Mouse (Mus musculus) layer of hippocampus, postnatal 36 days (tissue): ENCODE measurements at regions not wholly inside any gene's neighbourhood (a gene's known extent, or its start where the extent isn't known, plus 50 kb on each side); places are given as distances from the start of the nearest gene placed in this dataset.

Source experiments
- DNase-seq, 2 experiments: peaks; one replicate each; pipeline ENCODE4 v3.0.0; 2022

DNA sequence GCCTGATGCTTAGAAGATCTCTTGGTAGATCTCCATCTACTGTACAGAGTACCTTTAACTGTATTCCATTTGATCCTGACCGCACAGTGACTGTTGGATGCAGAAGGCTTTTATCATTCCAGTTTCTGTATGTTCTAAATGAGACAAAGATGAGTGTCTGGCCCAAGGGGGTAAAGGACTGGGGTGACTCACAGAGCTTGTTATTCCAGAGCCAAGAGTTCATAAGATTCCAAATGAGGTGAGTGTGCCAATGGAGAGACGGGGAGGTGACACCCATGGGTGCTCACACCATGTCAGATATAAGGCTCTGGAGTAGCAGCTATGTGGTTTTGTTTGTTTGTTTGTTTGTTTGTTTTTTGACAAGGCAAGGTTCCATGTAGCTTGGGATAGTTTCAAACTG, 54.8 kb upstream of the Lclat1 start:
- DNase-seq: no peak

DNA sequence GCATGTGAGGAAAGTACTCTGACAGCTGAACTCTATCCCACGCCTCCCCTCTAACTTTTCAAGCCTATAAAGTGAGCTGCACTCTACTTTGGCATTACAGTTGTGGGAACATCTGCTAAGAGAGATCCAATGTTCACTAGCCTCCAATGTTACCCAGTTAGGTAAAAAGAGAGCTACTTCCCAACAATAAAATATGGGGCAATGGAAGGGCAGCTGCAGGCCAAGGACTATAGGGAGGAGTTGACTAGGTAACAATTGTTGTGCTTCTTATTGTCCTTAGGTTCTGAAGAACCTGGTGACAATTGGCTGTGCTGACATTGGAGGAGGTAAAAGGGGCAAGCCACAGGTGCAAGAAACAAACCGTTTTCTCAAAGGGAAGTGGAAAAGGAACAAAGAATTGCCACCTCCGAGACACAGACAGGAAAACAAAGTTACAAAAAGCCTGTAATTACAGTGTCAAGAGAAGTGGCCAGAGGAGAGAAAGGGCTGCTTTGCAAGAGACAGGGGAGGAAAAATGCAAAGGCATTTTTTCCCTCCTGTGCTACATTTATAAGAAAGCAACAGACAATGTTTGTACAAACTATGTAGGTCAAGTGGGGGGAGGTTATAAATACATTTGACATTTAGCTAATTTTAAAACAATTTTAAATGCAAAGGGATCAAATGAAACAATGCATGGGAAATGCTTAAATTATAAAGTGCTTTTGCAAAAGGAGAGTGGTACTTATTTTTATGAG, 54.1 kb upstream of the Lclat1 start:
- no peak for DNase-seq

DNA sequence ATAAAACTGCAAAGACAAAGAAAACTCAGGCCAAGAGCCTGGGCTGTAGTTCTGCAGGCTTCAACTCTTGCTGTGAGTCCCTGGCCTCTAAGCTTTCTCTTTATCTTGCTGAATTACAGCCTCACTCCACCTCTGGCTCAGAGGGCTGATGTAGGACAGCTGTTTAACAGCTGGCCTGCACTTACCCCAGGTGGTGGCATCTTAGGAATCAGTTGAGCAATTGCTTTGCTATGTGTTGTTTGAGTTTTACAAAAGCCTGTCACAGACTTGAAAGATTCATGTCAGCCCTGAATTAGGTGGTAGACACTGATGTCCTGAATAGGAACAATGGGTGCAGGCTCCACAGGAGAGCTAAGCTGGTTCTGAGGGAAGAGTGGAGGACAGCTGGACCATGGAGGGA, 53.6 kb upstream of the Lclat1 start:
- no peak for DNase-seq

DNA sequence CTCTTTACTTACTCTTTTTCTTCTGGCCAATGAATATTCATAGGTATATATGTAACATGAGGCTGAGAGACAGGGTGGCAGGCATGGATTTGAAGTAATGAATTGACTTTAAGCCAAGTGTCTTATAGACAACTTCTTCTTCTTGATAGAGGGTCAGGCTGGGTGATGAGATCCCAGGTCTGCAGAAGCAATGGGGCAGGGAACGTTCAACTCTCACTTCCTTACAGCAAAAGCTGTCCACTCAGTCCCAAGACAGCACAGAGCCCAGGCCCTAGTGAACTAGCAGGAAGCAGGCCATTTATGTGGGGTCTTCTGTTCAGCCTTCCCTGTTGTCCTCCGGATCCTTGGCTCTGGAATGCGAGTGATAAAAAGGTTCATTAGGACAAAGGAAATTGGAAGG, 52.6 kb upstream of the Lclat1 start:
- no peak for DNase-seq

DNA sequence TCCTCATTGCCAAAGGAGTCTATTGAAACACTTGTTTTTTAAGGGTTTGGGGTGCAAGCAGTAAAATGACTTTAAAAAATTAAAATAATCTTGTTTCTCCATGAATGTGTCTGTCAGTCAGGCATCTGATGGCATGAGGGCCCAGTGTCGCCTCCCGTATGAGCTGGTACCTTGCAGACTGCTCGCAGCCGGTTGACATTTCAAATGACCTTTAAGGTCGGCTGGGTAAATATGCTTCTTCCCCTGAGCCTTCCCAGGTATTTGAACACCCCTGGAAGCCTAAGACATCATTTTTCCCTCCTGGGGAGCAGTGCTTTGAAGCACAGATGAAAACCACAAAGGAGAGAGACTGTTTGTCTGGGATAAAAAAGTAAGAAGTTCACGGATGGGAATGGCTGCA, 52.2 kb upstream of the Lclat1 start:
- DNase-seq: no peak

DNA sequence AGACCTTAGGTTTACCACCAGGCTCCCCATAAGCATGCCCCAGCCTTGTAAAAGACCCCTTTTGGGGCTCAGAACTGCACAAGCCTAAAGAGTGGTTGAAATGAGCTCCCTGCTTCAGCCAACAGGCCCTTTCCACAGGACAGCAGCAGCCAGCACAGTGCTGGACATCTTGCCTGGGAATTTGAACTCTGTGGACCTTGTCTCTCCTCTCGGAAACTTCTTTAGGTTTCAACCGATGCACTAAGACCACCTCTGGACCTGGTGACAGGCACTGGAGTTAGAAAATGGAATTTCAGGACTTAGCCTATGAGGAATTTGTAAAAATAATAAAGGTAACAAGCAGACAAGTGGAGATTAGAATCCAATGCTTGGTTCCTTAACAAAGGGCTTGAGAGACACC, 51.2 kb upstream of the Lclat1 start:
- no peak for DNase-seq
